7 mouse cellular contexts compared by ENCODE assay signal in genomic region chr4:119195582-119196320, GRCm38 (mm10). TPM values are rescaled to one million over a fixed set of nuclear protein-coding genes. Genes with fewer than 3 reads are reported as not detected.
A peak's percentile ranks its signal among the peaks of the same experiment; 100 is the strongest.
DNase-seq lines count a peak whose midpoint lies in the region; ATAC-seq lines count a peak whose summit lies in the region.

No protein-coding gene starts in this region.

- peak overlapping the region; percentile 26; the same call in 1 of the 2 replicates for H3K27ac ChIP-seq in lung, embryonic 16.5 days (ENCODE audit: low read length)
- H3K27ac ChIP-seq in embryonic facial prominence, embryonic 12.5 days: peak overlapping the region; percentile 83
- peak overlapping the region; percentile 54 for H3K27ac ChIP-seq in intestine, embryonic 14.5 days (ENCODE audit: low read depth)
- H3K27ac ChIP-seq in midbrain, embryonic 13.5 days: peak overlapping the region; percentile 82

- H3K4me3 ChIP-seq in lung, embryonic 16.5 days (ENCODE audit: low read length): peak overlapping the region; percentile 67
- H3K4me3 ChIP-seq in embryonic facial prominence, embryonic 12.5 days: peak overlapping the region; percentile 63
- H3K4me3 ChIP-seq in intestine, embryonic 14.5 days (ENCODE audit: low read depth, low read length): peak overlapping the region; percentile 83
- H3K4me3 ChIP-seq in midbrain, embryonic 13.5 days (replicated peaks): peak overlapping the region; percentile 80

- peak overlapping the region; percentile 80 for H3K4me2 ChIP-seq in lung, embryonic 16.5 days (ENCODE audit: low read depth, low read length)
- peak overlapping the region; percentile 70 for H3K4me2 ChIP-seq in embryonic facial prominence, embryonic 12.5 days (replicated peaks)
- peak overlapping the region; percentile 48 for H3K4me2 ChIP-seq in intestine, embryonic 14.5 days (ENCODE audit: low read length)
- H3K4me2 ChIP-seq in midbrain, embryonic 13.5 days (replicated peaks): peak overlapping the region; percentile 77

- no peaks in the 10 kb centered on the region for H3K27me3 ChIP-seq in lung, embryonic 16.5 days (ENCODE audit: control insufficient read depth, insufficient read depth, low read depth, low read length)
- H3K27me3 ChIP-seq in embryonic facial prominence, embryonic 12.5 days: no peaks in the 10 kb centered on the region
- H3K27me3 ChIP-seq in intestine, embryonic 14.5 days (replicated peaks; ENCODE audit: control insufficient read depth, insufficient read depth, low read length): no peaks in the 10 kb centered on the region
- no peaks in the 10 kb centered on the region for H3K27me3 ChIP-seq in midbrain, embryonic 13.5 days

- peaks cover 13% of the 10 kb centered on the region for H3K4me1 ChIP-seq in lung, embryonic 16.5 days (replicated peaks; ENCODE audit: control insufficient read depth, insufficient read depth, low read length)
- H3K4me1 ChIP-seq in embryonic facial prominence, embryonic 12.5 days: peaks cover 14% of the 10 kb centered on the region; the same call in 1 of the 2 replicates
- H3K4me1 ChIP-seq in intestine, embryonic 14.5 days (replicated peaks; ENCODE audit: control insufficient read depth, insufficient read depth, low read length): peaks cover 9% of the 10 kb centered on the region; the same call in 1 of the 2 replicates
- peaks cover 33% of the 10 kb centered on the region for H3K4me1 ChIP-seq in midbrain, embryonic 13.5 days (replicated peaks)

- H3K9ac ChIP-seq in lung, embryonic 16.5 days (ENCODE audit: low read length): peak overlapping the region; percentile 77
- peak overlapping the region; percentile 72 for H3K9ac ChIP-seq in embryonic facial prominence, embryonic 12.5 days
- peak overlapping the region; percentile 81 for H3K9ac ChIP-seq in intestine, embryonic 14.5 days (ENCODE audit: low read length)
- H3K9ac ChIP-seq in midbrain, embryonic 13.5 days (replicated peaks): peak overlapping the region; percentile 85

- ATAC-seq in lung, embryonic 16.5 days (ENCODE audit: low read depth): 0 out of 2 replicates have a peak, but pooled peaks have one; percentile 4
- no peak; the same call in 1 of the 2 replicates for ATAC-seq in embryonic facial prominence, embryonic 12.5 days (ENCODE audit: insufficient number of reproducible peaks, insufficient read depth, low FRiP score, low TSS enrichment)
- no peak for ATAC-seq in intestine, embryonic 14.5 days (replicated peaks; ENCODE audit: low FRiP score, low TSS enrichment, low read depth)
- ATAC-seq in midbrain, embryonic 13.5 days: peak; percentile 38

- H3K9me3 ChIP-seq in lung, embryonic 16.5 days (ENCODE audit: control insufficient read depth, low read length): no peaks in the 10 kb centered on the region
- no peaks in the 10 kb centered on the region for H3K9me3 ChIP-seq in embryonic facial prominence, embryonic 12.5 days
- no peaks in the 10 kb centered on the region for H3K9me3 ChIP-seq in intestine, embryonic 14.5 days (ENCODE audit: control insufficient read depth, low read length)
- H3K9me3 ChIP-seq in midbrain, embryonic 13.5 days: no peaks in the 10 kb centered on the region

- H3K36me3 ChIP-seq in lung, embryonic 16.5 days (ENCODE audit: control insufficient read depth, insufficient read depth, low read length): no peaks in the 10 kb centered on the region
- peaks cover 12% of the 10 kb centered on the region for H3K36me3 ChIP-seq in embryonic facial prominence, embryonic 12.5 days
- peaks cover 14% of the 10 kb centered on the region; the same call in 1 of the 2 replicates for H3K36me3 ChIP-seq in intestine, embryonic 14.5 days (ENCODE audit: control insufficient read depth, insufficient read depth, low read length)
- peaks cover 4% of the 10 kb centered on the region for H3K36me3 ChIP-seq in midbrain, embryonic 13.5 days

- DNase-seq in lung, postnatal 4 days: no peak
- DNase-seq in intestine, embryonic 14.5 days (ENCODE audit: low spot score): no peak
- no peak for DNase-seq in urinary bladder, postnatal 4 days (ENCODE audit: low spot score in 2 of 2)
- DNase-seq in MN1 (ENCODE audit: low spot score): no peak

- 6% methylated on average over 18 of the region's 18 CpGs for WGBS in lung, embryonic 16.5 days
- 9% methylated on average over 18 of the region's 18 CpGs for WGBS in embryonic facial prominence, embryonic 12.5 days
- WGBS in intestine, embryonic 14.5 days: 8% methylated on average over 18 of the region's 18 CpGs
- WGBS in midbrain, embryonic 13.5 days: 5% methylated on average over 18 of the region's 18 CpGs

RNA-seq across cellular contexts. Expression of gene Svbp, which starts 0.6 kb away (rescaled TPM):
- polyA plus RNA-seq in lung, embryonic 16.5 days (2015; fragmentation: Nextera tagmentation; extraction: Ambion mirVana): 114 and 123 TPM in 2 replicates
- polyA plus RNA-seq in embryonic facial prominence, embryonic 12.5 days (2016; fragmentation: Nextera tagmentation; extraction: Ambion mirVana): 189 TPM in 2 replicates
- 143 and 144 TPM in 2 replicates for polyA plus RNA-seq in intestine, embryonic 14.5 days (2014; fragmentation: Nextera tagmentation; extraction: Ambion mirVana)
- 227 and 237 TPM in 2 replicates for polyA plus RNA-seq in midbrain, embryonic 13.5 days (2015; fragmentation: Nextera tagmentation; extraction: Ambion mirVana)

RNA-seq across cellular contexts. Expression of gene Ermap, which starts 5.9 kb away (rescaled TPM):
- 1.4 and 4.3 TPM in 2 replicates for polyA plus RNA-seq in lung, embryonic 16.5 days (2015; fragmentation: Nextera tagmentation; extraction: Ambion mirVana)
- 8.4 and 8.9 TPM in 2 replicates for polyA plus RNA-seq in embryonic facial prominence, embryonic 12.5 days (2016; fragmentation: Nextera tagmentation; extraction: Ambion mirVana)
- polyA plus RNA-seq in intestine, embryonic 14.5 days (2014; fragmentation: Nextera tagmentation; extraction: Ambion mirVana): 0.34 and 0.42 TPM in 2 replicates
- polyA plus RNA-seq in midbrain, embryonic 13.5 days (2015; fragmentation: Nextera tagmentation; extraction: Ambion mirVana): 1.5 and 1.7 TPM in 2 replicates

RNA-seq across cellular contexts. Expression of gene Zfp691, which starts 21.8 kb away (rescaled TPM):
- polyA plus RNA-seq in lung, embryonic 16.5 days (2015; fragmentation: Nextera tagmentation; extraction: Ambion mirVana): 9.0 and 9.3 TPM in 2 replicates
- 7.7 and 7.8 TPM in 2 replicates for polyA plus RNA-seq in embryonic facial prominence, embryonic 12.5 days (2016; fragmentation: Nextera tagmentation; extraction: Ambion mirVana)
- 6.7 and 7.7 TPM in 2 replicates for polyA plus RNA-seq in intestine, embryonic 14.5 days (2014; fragmentation: Nextera tagmentation; extraction: Ambion mirVana)
- 9.9 and 10.3 TPM in 2 replicates for polyA plus RNA-seq in midbrain, embryonic 13.5 days (2015; fragmentation: Nextera tagmentation; extraction: Ambion mirVana)

RNA-seq across cellular contexts. Expression of gene Tmem269, which starts 22.3 kb away (rescaled TPM):
- polyA plus RNA-seq in lung, embryonic 16.5 days (2015; fragmentation: Nextera tagmentation; extraction: Ambion mirVana): not detected in 2 replicates
- not detected in 2 replicates for polyA plus RNA-seq in embryonic facial prominence, embryonic 12.5 days (2016; fragmentation: Nextera tagmentation; extraction: Ambion mirVana)
- polyA plus RNA-seq in intestine, embryonic 14.5 days (2014; fragmentation: Nextera tagmentation; extraction: Ambion mirVana): not detected in 2 replicates
- 0.34 and 0.36 TPM in 2 replicates for polyA plus RNA-seq in midbrain, embryonic 13.5 days (2015; fragmentation: Nextera tagmentation; extraction: Ambion mirVana)

RNA-seq across cellular contexts. Expression of gene AU022252, which starts 36.8 kb away (rescaled TPM):
- polyA plus RNA-seq in lung, embryonic 16.5 days (2015; fragmentation: Nextera tagmentation; extraction: Ambion mirVana): 26.5 and 30.8 TPM in 2 replicates
- polyA plus RNA-seq in embryonic facial prominence, embryonic 12.5 days (2016; fragmentation: Nextera tagmentation; extraction: Ambion mirVana): 42.2 and 43.8 TPM in 2 replicates
- 27.0 and 28.4 TPM in 2 replicates for polyA plus RNA-seq in intestine, embryonic 14.5 days (2014; fragmentation: Nextera tagmentation; extraction: Ambion mirVana)
- 30.2 and 34.4 TPM in 2 replicates for polyA plus RNA-seq in midbrain, embryonic 13.5 days (2015; fragmentation: Nextera tagmentation; extraction: Ambion mirVana)

Comparison
In these comparisons a context has a peak if more than half of its experiments do, and no peak if none do; other contexts are left out.
1. ATAC-seq: peak in lung, embryonic 16.5 days (single experiment) and midbrain, embryonic 13.5 days (single experiment); none in embryonic facial prominence, embryonic 12.5 days (single experiment) and intestine, embryonic 14.5 days (single experiment).
2. H3K27ac ChIP-seq: peak in every context shown above with its lines; median percentile 83 in embryonic facial prominence, embryonic 12.5 days; 82 in midbrain, embryonic 13.5 days; 54 in intestine, embryonic 14.5 days; 26 in lung, embryonic 16.5 days.
3. Peak in every context shown above with its lines, with median percentiles within 50 percentile points of each other: H3K4me2 ChIP-seq, H3K4me3 ChIP-seq and H3K9ac ChIP-seq.